Mouse (Mus musculus): ENCODE data around the gene Rbks. TPM values are rescaled to one million over a fixed set of nuclear protein-coding genes. Genes with fewer than 3 reads are reported as not detected.

Gene Rbks
- total and polyA plus RNA-seq, 3 experiments = 2.7 to 4.4 (median 4.3) TPM

- Histone ChIP-seq H3K4me1 (ENCODE audit: control insufficient read depth, insufficient read depth, low read length) (no peaks in the 10 kb centered on the region), H3K4me3 (no peak overlapping the region), H3K9ac (ENCODE audit: low read depth, low read length) (no peak overlapping the region), H3K27me3 (ENCODE audit: control insufficient read depth, insufficient read depth, low read length) (no peaks in the 10 kb centered on the region), H3K79me2 (replicated peaks; ENCODE audit: control insufficient read depth, insufficient read depth, low read length) (peaks cover 1% of the 10 kb centered on the region; the same call in 1 of the 2 replicates), H3K27ac (no peak overlapping the region), H3K36me3 (ENCODE audit: control insufficient read depth, insufficient read depth, low read length) (no peaks in the 10 kb centered on the region)
- intact Hi-C loops (cut with DNase I) = no loop called here
- 83% methylated on average over 4 of the region's 4 CpGs for WGBS
- TF ChIP-seq CTCF (IDR thresholded peaks at IDR 0.05) (no peak), POLR2A (IDR thresholded peaks at IDR 0.05; ENCODE audit: insufficient read depth, low read depth, low read length) (no peak), EP300 (IDR thresholded peaks at IDR 0.05; ENCODE audit: insufficient read depth, low read depth, low read length) (no peak)
- no peak for DNase-seq
Measured at GRCm38 (mm10) chr5:31706826-31707225, 9.4 kb upstream of the Rbks start.

DNA sequence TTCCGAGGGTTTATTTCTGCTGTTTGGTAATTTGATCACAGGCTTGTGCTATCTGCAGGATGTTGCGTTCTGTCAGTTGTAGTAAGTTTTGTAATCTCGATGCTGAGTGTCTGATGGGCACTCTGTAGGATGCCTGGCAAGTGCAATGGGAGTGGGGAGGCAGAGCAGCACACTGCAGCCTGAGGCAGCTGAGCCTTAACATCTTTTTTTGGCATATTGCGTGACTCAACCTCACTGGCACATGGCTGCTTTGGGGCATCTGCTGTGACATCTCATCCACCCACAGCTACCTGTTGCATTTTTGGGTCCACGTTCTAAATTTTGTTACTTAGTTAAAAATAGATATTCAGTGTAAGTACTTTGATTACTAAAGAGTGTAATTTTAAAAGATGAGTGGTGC lies 7.5 kb upstream of the Rbks start:
- H3K4me1 ChIP-seq (ENCODE audit: control insufficient read depth, insufficient read depth, low read length) = no peaks in the 10 kb centered on the region
- no peak overlapping the region for H3K4me3 ChIP-seq
- WGBS = 85% methylated on average over 5 of the region's 5 CpGs
- intact Hi-C loops (cut with DNase I) = loop anchor here (5.0 kb wide), 1 partner anchor 167 kb away; no protein-coding TSS in a partner anchor
- no peak for DNase-seq
- peaks cover 1% of the 10 kb centered on the region; the same call in 1 of the 2 replicates for H3K79me2 ChIP-seq (replicated peaks; ENCODE audit: control insufficient read depth, insufficient read depth, low read length)
- H3K27ac ChIP-seq = no peak overlapping the region
- H3K9ac ChIP-seq (ENCODE audit: low read depth, low read length) = no peak overlapping the region
- no peak for TF ChIP-seq CTCF (IDR thresholded peaks at IDR 0.05)
- no peak for TF ChIP-seq POLR2A (IDR thresholded peaks at IDR 0.05; ENCODE audit: insufficient read depth, low read depth, low read length)
- no peak for TF ChIP-seq EP300 (IDR thresholded peaks at IDR 0.05; ENCODE audit: insufficient read depth, low read depth, low read length)
- no peaks in the 10 kb centered on the region for H3K27me3 ChIP-seq (ENCODE audit: control insufficient read depth, insufficient read depth, low read length)
- no peaks in the 10 kb centered on the region for H3K36me3 ChIP-seq (ENCODE audit: control insufficient read depth, insufficient read depth, low read length)

- H3K27ac ChIP-seq = no peak overlapping the region
- H3K4me3 ChIP-seq = no peak overlapping the region
- no peaks in the 10 kb centered on the region for H3K27me3 ChIP-seq (ENCODE audit: control insufficient read depth, insufficient read depth, low read length)
- TF ChIP-seq POLR2A (IDR thresholded peaks at IDR 0.05; ENCODE audit: insufficient read depth, low read depth, low read length) (no peak), CTCF (IDR thresholded peaks at IDR 0.05) (no peak), EP300 (IDR thresholded peaks at IDR 0.05; ENCODE audit: insufficient read depth, low read depth, low read length) (no peak)
- H3K79me2 ChIP-seq (replicated peaks; ENCODE audit: control insufficient read depth, insufficient read depth, low read length) = no peaks in the 10 kb centered on the region
- no peak overlapping the region for H3K9ac ChIP-seq (ENCODE audit: low read depth, low read length)
- intact Hi-C loops (cut with DNase I) = loop anchor here (2.0 to 5.0 kb wide), 4 partner anchors 27 to 137 kb away; no protein-coding TSS in a partner anchor
- DNase-seq = no peak
- no peaks in the 10 kb centered on the region; the same call in 1 of the 2 replicates for H3K4me1 ChIP-seq (ENCODE audit: control insufficient read depth, insufficient read depth, low read length)
- H3K36me3 ChIP-seq (ENCODE audit: control insufficient read depth, insufficient read depth, low read length) = peaks cover 2% of the 10 kb centered on the region
Measured at GRCm38 (mm10) chr5:31699397-31699796, 2.0 kb upstream of the Rbks start.

DNA sequence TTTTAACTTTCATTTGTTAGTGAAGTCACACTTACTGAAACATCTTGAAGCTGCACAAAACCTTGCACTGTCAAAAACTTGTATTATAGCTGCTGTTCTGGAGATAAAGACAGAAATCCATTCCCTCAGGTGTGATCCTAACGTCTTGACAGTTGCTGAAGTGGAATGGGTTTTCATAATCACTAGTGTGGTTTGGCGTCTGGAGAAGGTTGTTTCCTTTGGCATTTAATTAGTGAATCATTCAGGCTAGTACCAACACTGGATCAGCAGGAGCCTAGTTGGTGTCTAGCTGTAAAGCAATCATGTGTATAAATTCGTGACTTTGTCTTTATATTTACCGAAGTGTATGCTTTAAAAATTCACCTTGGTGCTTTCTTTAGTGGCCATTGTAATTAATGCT lies 1.5 kb upstream of the Rbks start:
- WGBS = 55% methylated on average over 4 of the region's 4 CpGs
- no peak for DNase-seq
- intact Hi-C loops (cut with DNase I) = loop anchor here (2.0 to 5.0 kb wide), 4 partner anchors 28 to 137 kb away; no protein-coding TSS in a partner anchor
- no peak for TF ChIP-seq CTCF (IDR thresholded peaks at IDR 0.05)
- TF ChIP-seq EP300 (IDR thresholded peaks at IDR 0.05; ENCODE audit: insufficient read depth, low read depth, low read length) = no peak
- no peak for TF ChIP-seq POLR2A (IDR thresholded peaks at IDR 0.05; ENCODE audit: insufficient read depth, low read depth, low read length)
- Histone ChIP-seq H3K9ac (ENCODE audit: low read depth, low read length) (no peak overlapping the region), H3K4me1 (ENCODE audit: control insufficient read depth, insufficient read depth, low read length) (no peaks in the 10 kb centered on the region; the same call in 1 of the 2 replicates), H3K79me2 (replicated peaks; ENCODE audit: control insufficient read depth, insufficient read depth, low read length) (no peaks in the 10 kb centered on the region), H3K4me3 (no peak overlapping the region), H3K27ac (peak overlapping the region; percentile 96), H3K27me3 (ENCODE audit: control insufficient read depth, insufficient read depth, low read length) (no peaks in the 10 kb centered on the region), H3K36me3 (ENCODE audit: control insufficient read depth, insufficient read depth, low read length) (peaks cover 2% of the 10 kb centered on the region)

- H3K36me3 ChIP-seq (ENCODE audit: control insufficient read depth, insufficient read depth, low read length) = peaks cover 2% of the 10 kb centered on the region
- H3K79me2 ChIP-seq (replicated peaks; ENCODE audit: control insufficient read depth, insufficient read depth, low read length) = no peaks in the 10 kb centered on the region
Measured at GRCm38 (mm10) chr5:31698297-31698726, 885 bp upstream of the Rbks start.

DNA sequence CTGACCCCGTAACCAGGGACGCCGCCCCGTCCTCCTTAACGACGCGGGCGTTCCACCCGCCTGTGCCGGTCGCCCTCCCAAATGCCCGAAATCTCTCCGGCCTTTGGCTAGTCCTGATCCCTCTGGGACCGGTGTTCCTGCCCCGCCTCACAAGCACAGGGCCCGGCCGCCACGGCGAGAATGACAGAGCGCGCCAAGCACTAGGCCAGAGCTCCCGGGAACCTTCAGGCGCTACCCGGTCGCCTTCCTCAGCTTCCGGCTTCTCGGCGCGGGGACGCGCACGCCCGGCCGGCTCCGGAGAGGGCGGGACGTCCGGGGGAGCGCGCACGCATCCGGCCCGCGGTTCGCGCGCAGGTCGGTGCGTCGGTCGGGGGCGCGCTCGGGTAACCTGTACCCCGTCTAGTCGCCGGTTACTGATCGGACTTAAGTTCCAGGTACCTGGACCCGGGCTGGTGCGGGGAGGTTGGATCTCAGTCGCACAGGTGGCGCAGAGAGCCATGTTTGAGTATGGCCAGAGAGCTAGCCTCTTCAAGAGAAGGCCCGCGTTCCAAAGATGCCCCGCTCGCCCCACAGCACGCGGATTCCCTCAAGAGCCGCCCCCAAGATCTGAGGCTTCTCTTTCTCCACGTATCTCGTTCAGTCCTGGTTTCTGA lies 343 bp upstream of the Rbks start, which contains the start of gene Babam2:
TSS of gene Babam2 (plus strand) at position 41 of the 653 bp plus-strand sequence.
- intact Hi-C loops (cut with DNase I) = loop anchor here (2.0 to 5.0 kb wide), 5 partner anchors 29 to 439 kb away; no protein-coding TSS in a partner anchor
- Histone ChIP-seq H3K4me1 (ENCODE audit: control insufficient read depth, insufficient read depth, low read length) (no peaks in the 10 kb centered on the region; the same call in 1 of the 2 replicates), H3K79me2 (replicated peaks; ENCODE audit: control insufficient read depth, insufficient read depth, low read length) (no peaks in the 10 kb centered on the region), H3K4me3 (peak within 1 kb of the TSS; percentile 94), H3K9ac (ENCODE audit: low read depth, low read length) (peak within 1 kb of the TSS; percentile 94), H3K27me3 (ENCODE audit: control insufficient read depth, insufficient read depth, low read length) (no peaks in the 10 kb centered on the region), H3K27ac (peak within 1 kb of the TSS; percentile 96), H3K36me3 (ENCODE audit: control insufficient read depth, insufficient read depth, low read length) (peaks cover 2% of the 10 kb centered on the region)
- peak; percentile 96 for DNase-seq
- WGBS = under 1% methylated on average over 70 of the region's 71 CpGs
- TF ChIP-seq POLR2A (IDR thresholded peaks at IDR 0.05; ENCODE audit: insufficient read depth, low read depth, low read length) (peak; percentile 83), EP300 (IDR thresholded peaks at IDR 0.05; ENCODE audit: insufficient read depth, low read depth, low read length) (0 out of 2 replicates have a peak, but pooled peaks have one; percentile 42), CTCF (IDR thresholded peaks at IDR 0.05) (no peak)

More at GRCm38 (mm10) chr5:31698297-31698726, 885 bp upstream of the Rbks start:
- no peak; the same call in 1 of the 2 replicates for TF ChIP-seq POLR2A (IDR thresholded peaks at IDR 0.05; ENCODE audit: insufficient read depth, low read depth, low read length)
- TF ChIP-seq CTCF (IDR thresholded peaks at IDR 0.05) = no peak
- TF ChIP-seq EP300 (IDR thresholded peaks at IDR 0.05; ENCODE audit: insufficient read depth, low read depth, low read length) = peak; percentile 95
- intact Hi-C loops (cut with DNase I) = loop anchor here (2.0 to 5.0 kb wide), 4 partner anchors 28 to 136 kb away; no protein-coding TSS in a partner anchor
- peak; percentile 86 to 89 for DNase-seq
- no peaks in the 10 kb centered on the region for H3K27me3 ChIP-seq (ENCODE audit: control insufficient read depth, insufficient read depth, low read length)
- peak overlapping the region; percentile 96 for H3K27ac ChIP-seq
- H3K4me3 ChIP-seq = peak overlapping the region; percentile 94
- H3K9ac ChIP-seq (ENCODE audit: low read depth, low read length) = peak overlapping the region; percentile 75
- no peaks in the 10 kb centered on the region; the same call in 1 of the 2 replicates for H3K4me1 ChIP-seq (ENCODE audit: control insufficient read depth, insufficient read depth, low read length)
- 3% methylated on average over 16 of the region's 16 CpGs for WGBS

All from heart, adult 2 months (tissue).